Mouse (Mus musculus) bone marrow macrophage, adult 2 months (primary cell): ENCODE results near the gene Gm20388.

Experiments
- CTCF ChIP-seq: IDR thresholded peaks from 2 replicates; pipeline ENCODE4 v1.5.1; 2012; ENCODE audit warnings: low read depth, mild to moderate bottlenecking, low read length, moderate library complexity
- POLR2A ChIP-seq: IDR thresholded peaks from 2 replicates; pipeline ENCODE4 v1.6.1; 2012; ENCODE audit warnings: mild to moderate bottlenecking, low read depth, low read length, borderline replicate concordance

GRCm38 (mm10) chr8:120119429-120119828, 208.8 kb downstream of the Gm20388 start:
- TF ChIP-seq CTCF, result no peak
- TF ChIP-seq POLR2A, result no peak
